In the genomic region with DNA sequence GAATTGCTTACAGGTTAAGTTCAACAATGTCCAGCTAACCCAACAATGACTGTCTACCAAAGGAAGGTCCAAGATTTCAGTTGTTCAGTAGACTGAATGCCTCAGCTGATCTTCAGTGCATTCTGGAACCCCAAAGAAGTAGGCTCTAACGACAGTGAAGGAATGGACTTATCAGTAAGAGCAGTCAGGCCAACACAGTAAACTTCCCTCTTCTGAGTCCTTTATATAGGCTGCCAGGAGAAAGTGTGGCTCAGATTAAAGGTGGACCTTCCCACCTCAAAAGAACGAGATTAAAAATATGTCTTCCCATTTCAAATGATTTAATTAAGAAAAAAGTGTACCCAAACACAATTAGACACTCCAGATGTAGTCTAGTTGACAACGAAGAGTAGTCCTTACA, we compare ENCODE assay signal across 31 mouse cellular contexts. TPM values are rescaled to one million over a fixed set of nuclear protein-coding genes. Genes with fewer than 3 reads are reported as not detected.
"Had no signal": no experiment of that assay in that cellular context is flagged by ENCODE, and none has a peak within 500 bp of the region (broad histone marks: within the 10 kb centered on the region; RNA-seq: fewer than 3 reads in every experiment).

No protein-coding gene starts in this region.

- H3K9me3 ChIP-seq: embryonic facial prominence, embryonic 10.5 days; embryonic facial prominence, embryonic 12.5 days; embryonic facial prominence, embryonic 13.5 days; embryonic facial prominence, embryonic 15.5 days; forebrain, embryonic 10.5 days; forebrain, embryonic 12.5 days; forebrain, embryonic 13.5 days; forebrain, embryonic 15.5 days had no signal

- H3K9ac ChIP-seq: embryonic facial prominence, embryonic 12.5 days; embryonic facial prominence, embryonic 13.5 days; embryonic facial prominence, embryonic 15.5 days; forebrain, embryonic 12.5 days; forebrain, embryonic 13.5 days; forebrain, embryonic 15.5 days; forebrain, postnatal 0 days had no signal

- H3K27ac ChIP-seq: embryonic facial prominence, embryonic 10.5 days; embryonic facial prominence, embryonic 12.5 days; embryonic facial prominence, embryonic 13.5 days; embryonic facial prominence, embryonic 15.5 days; forebrain, embryonic 12.5 days; forebrain, embryonic 13.5 days; forebrain, embryonic 15.5 days; gastrocnemius, adult 2 months; heart, adult 2 months had no signal

- ATAC-seq: forebrain, embryonic 13.5 days; forebrain, embryonic 14.5 days; forebrain, embryonic 15.5 days; forebrain, embryonic 16.5 days had no signal

- H3K4me2 ChIP-seq: embryonic facial prominence, embryonic 12.5 days; embryonic facial prominence, embryonic 13.5 days; embryonic facial prominence, embryonic 15.5 days; forebrain, embryonic 12.5 days; forebrain, embryonic 13.5 days; forebrain, embryonic 15.5 days had no signal

- H3K27me3 ChIP-seq: forebrain, embryonic 13.5 days; forebrain, embryonic 15.5 days had no signal

- DNase-seq: cerebellum, adult 9-10 months; cerebellum, adult 9-11 months; cerebellum, postnatal 25 days; cerebellum, postnatal 36 days; gastrocnemius, adult 2 months; gastrocnemius, postnatal 10 days; gastrocnemius, postnatal 14 days; gastrocnemius, postnatal 25 days; gastrocnemius, postnatal 36 days; heart, adult 11 months; heart, adult 18-20 months; heart, adult 2 months had no signal

- H3K4me3 ChIP-seq: embryonic facial prominence, embryonic 12.5 days; embryonic facial prominence, embryonic 13.5 days; embryonic facial prominence, embryonic 15.5 days; erythroblast, embryonic 14.5 days; forebrain, embryonic 10.5 days; forebrain, embryonic 12.5 days; forebrain, embryonic 13.5 days; forebrain, embryonic 15.5 days; gastrocnemius, adult 2 months; heart, adult 2 months had no signal

RNA-seq across cellular contexts. Expression of a gene that starts 1.8 kb away (rescaled TPM):
- total RNA-seq: common myeloid progenitor, adult 5-6 weeks; gastrocnemius, adult 18-20 months; gastrocnemius, adult 2 months; gastrocnemius, adult 8-10 months; gastrocnemius, postnatal 25 days; gastrocnemius, postnatal 36 days; granulocyte monocyte progenitor cell, adult 5-6 weeks; heart, adult 18-20 months; heart, adult 2 months; heart, adult 8-10 months had no signal
- polyA plus RNA-seq: erythroblast, embryonic 14.5 days; gonadal fat pad, adult 2 months; heart, adult 2 months had no signal

RNA-seq across cellular contexts. Expression of a gene that starts 17.7 kb away (rescaled TPM):
- total RNA-seq: common myeloid progenitor, adult 5-6 weeks; granulocyte monocyte progenitor cell, adult 5-6 weeks had no signal
- polyA plus RNA-seq: erythroblast, embryonic 14.5 days had no signal

RNA-seq across cellular contexts. Expression of a gene that starts 29.9 kb away (rescaled TPM):
- total RNA-seq: common myeloid progenitor, adult 5-6 weeks; forebrain, postnatal 0 days; granulocyte monocyte progenitor cell, adult 5-6 weeks; heart, adult 18-20 months; heart, adult 2 months; heart, adult 8-10 months had no signal
- polyA plus RNA-seq: cortical plate, adult 2 months; embryonic facial prominence, embryonic 13.5 days; forebrain, embryonic 13.5 days; forebrain, embryonic 14.5 days; forebrain, embryonic 15.5 days; forebrain, embryonic 16.5 days; forebrain, postnatal 0 days had no signal
